Mouse (Mus musculus) gastrocnemius, postnatal 4 days (tissue): ENCODE data around the gene Nkx1-1. TPM values are rescaled to one million over a fixed set of nuclear protein-coding genes. Genes with fewer than 3 reads are reported as not detected.

ENCODE experiments used
- DNase-seq, 2 experiments: peaks; one replicate each; pipeline ENCODE4 v3.0.0; 2021 to 2022; ENCODE audit warnings: low spot score in 2 of 2, mixed read lengths in 2 of 2
- total RNA-seq, 2 experiments: library from RNA; stranded (reverse); gene quantifications; 2 replicates each; pipeline ENCODE4 v1.2.3; 2021

Gene Nkx1-1
- total RNA-seq, 2 experiments from 2014 or later, result not detected

DNA sequence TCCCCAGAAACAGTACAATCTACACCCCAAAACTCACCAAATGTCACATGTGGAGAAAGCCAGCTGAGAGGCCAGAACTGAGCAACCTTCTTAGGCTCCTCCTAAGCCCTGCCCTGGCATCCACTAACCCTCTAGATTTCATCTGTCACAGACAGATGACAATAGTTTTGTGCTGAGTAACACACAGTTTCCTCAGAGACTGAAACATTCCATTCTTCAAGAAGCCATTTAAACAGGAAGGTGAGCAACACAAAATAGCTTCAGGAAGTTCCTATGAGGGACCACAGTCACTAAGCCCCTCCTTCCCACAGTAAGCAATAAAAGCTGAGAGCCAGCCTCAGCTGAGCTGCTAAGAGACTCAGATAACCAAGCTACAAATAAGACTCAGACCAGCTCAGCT, 6.3 kb downstream of the Nkx1-1 start:
- no peak for DNase-seq

DNA sequence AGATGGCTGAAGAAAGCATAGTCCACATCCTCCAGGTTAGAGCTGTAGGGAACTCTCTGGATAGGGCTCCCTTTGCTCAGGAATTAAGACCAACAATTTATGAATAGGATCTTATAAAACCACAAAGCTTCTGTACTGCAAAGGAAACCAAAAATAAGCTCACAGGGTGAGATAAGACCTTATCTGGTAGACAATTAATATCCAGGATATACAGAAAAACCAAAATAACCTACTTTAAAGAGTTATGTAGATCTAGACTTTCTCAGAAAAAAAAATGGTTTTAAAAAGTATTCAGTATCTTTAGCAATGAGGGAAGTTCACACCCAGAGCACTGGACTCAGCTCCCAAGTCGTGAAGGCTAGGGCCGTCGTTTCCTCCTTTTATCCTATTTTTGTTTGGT, 13.5 kb downstream of the Nkx1-1 start:
- DNase-seq, result no peak

DNA sequence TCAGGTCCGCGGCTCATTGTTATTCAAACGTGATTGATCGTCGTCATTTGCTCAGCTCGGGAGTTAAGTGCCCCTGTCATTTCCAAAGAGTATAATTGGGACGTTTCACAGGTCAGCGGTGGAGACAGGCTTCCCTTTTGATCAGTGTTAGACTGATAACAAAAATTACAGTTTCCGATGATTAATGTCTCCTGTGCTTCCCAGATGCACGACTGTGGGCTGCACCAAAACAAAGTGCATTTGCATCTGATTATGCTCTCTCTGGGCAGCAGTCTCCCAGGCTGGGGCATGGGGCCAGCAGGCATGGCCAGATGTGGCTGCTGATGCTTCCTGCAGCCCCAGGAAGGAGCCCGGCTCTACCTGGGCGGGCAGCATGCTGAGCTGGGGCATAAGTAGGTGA, 33.0 kb downstream of the Nkx1-1 start:
- no peak for DNase-seq

DNA sequence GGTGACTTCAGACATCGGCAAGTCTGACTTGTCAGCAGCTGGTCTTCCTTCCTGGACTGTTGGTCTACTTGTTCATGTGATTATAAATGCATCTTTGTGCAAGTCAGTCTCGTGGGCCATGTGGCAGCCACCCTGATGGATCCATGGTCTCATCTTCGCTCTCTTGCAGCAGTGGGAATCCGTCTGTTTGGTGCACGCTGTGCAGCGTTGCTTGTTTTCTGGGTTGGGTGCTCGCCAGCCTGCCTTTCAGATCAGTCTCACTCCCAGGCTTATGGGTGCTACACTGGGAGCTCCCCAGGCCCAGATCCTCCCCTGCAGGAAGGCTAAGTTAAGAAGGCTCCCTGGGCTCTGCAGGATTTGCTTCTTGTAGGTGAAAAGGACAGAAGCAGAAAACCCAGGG, 36.9 kb downstream of the Nkx1-1 start:
- no peak for DNase-seq

DNA sequence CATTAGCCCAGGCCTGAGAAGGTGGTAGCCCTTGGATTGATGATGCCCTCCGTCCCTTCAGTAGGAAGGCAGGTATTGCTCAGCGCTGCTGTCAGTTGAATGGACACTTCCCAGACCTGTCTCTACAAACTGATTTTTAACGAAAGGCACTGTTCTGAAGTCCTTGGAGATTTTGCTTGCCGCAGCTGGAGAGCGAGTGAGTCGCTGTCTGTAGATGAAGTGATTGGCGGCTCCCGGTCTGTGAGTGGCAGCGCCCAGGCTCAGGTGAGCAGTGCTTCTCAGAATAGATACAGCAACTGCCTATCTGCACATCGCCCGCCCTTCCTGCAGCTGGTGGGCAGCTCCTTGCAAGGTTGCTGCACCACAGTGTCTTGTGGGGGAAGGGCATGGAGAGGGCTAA, 38.1 kb downstream of the Nkx1-1 start:
- DNase-seq, result no peak

DNA sequence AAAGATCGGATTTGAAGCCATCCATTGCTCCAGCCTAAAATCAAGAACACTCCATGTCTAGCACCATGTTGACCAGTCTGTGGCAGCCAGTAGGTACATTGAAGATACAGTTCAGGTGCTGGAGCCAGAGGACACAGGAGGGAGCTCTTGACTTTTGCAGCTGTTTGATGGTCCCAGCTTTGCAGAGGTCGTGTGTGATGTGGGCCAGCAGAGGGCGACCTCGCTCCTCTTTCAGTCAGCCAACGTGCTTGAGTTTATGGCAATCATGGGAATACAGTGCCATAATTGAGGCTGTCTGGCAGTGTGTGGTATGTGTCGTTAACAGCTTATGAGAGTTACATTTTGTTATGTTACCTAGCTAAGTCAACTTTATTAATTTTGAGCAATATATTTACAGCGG, 40.0 kb downstream of the Nkx1-1 start:
- peak; percentile 53 to 68 for DNase-seq

DNA sequence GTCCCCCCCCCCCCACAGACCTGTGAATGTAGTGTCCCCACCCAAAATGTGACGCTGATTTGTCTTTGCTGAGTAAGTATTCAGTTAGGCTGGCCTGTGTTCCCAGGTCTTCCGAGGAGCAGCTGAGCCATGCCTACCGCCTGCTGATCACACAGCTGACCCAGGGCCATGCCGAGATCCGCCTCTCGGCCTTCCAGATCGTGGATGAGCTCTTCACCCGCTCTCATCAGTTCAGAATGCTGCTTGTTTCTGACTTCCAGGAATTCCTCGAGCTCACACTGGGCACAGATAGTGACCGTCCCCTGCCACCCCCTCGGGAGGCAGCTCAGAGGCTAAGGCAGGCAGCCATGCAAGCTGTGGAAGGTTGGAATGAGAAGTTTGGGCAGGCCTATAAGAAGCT, 46.2 kb downstream of the Nkx1-1 start:
- no peak for DNase-seq

Other genes with a start within 250 kb of the Nkx1-1 start
- gene Spon2, start 215.5 kb downstream of the Nkx1-1 start, total RNA-seq, result 10 to 100 TPM; 40.1 to 52.1 TPM
- 100 to 1,000 TPM; 242 to 244 TPM for gene Ctbp1, start 159.0 kb downstream of the Nkx1-1 start, total RNA-seq
- 100 to 1,000 TPM; 109 to 112 TPM for gene Maea, start 98.5 kb downstream of the Nkx1-1 start, total RNA-seq
- gene Uvssa, start 55.4 kb downstream of the Nkx1-1 start, total RNA-seq, result 10 to 100 TPM in 1 of 2 experiments, 1 to 10 TPM in 1; 8.7 to 11.6 TPM
- gene Fam53a, start 195.7 kb upstream of the Nkx1-1 start, total RNA-seq, result 10 to 100 TPM; 37.5 to 42.7 TPM
- 1 to 10 TPM; 1.8 to 1.9 TPM for gene Gm9903, start 195.9 kb upstream of the Nkx1-1 start, total RNA-seq
- 10 to 100 TPM; 38.4 to 42.2 TPM for gene Slbp, start 218.6 kb upstream of the Nkx1-1 start, total RNA-seq
- gene Tacc3, start 224.2 kb upstream of the Nkx1-1 start, total RNA-seq, result 10 to 100 TPM; 31.2 to 33.7 TPM
- 10 to 100 TPM; 26.5 to 27.1 TPM for gene Tmem129, start 224.4 kb upstream of the Nkx1-1 start, total RNA-seq